21 mouse cellular contexts compared by ENCODE assay signal in the genomic region with DNA sequence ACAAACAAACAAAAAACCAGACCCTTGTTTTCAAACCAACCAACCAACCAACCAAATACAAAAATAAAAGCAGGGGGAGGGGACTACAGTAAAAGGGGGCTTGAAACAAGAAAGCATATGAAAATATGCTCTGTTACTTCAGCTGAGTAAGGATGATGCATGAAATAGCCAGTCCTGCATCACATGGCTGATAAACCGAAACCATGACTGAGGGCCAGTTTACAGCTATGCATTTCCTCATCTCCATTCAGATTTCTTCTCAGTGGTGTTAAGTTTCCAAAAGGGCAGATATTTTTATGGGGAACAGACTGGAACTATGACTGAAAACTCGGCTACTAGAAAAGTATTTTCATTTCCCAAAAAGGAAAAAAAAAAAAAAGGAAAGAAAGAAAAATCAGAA. TPM values are rescaled to one million over a fixed set of nuclear protein-coding genes. Genes with fewer than 3 reads are reported as not detected.
"Had no signal": no experiment of that assay in that cellular context is flagged by ENCODE, and none has a peak within 500 bp of the region (broad histone marks: within the 10 kb centered on the region; RNA-seq: fewer than 3 reads in every experiment).

No protein-coding gene starts in this region.

- H3K27me3 ChIP-seq: neural tube, embryonic 15.5 days; stomach, embryonic 15.5 days had no signal

- H3K9ac ChIP-seq: neural tube, embryonic 13.5 days; neural tube, embryonic 15.5 days; stomach, embryonic 15.5 days had no signal

- DNase-seq: retina, postnatal 1 day; right cerebral cortex, adult 18-20 months; right cerebral cortex, postnatal 14 days; right cerebral cortex, postnatal 25 days; right cerebral cortex, postnatal 4 days; spleen, adult 18-20 months; thymus, adult 18-20 months; thymus, adult 2 months; thymus, postnatal 14 days; thymus, postnatal 25 days; thymus, postnatal 36 days; thymus, postnatal 4 days had no signal

- H3K4me3 ChIP-seq: neural tube, embryonic 13.5 days; neural tube, embryonic 15.5 days; stomach, embryonic 15.5 days had no signal

- H3K27ac ChIP-seq: neural tube, embryonic 13.5 days; neural tube, embryonic 15.5 days; stomach, embryonic 15.5 days; stomach, postnatal 0 days had no signal

- H3K9me3 ChIP-seq: neural tube, embryonic 13.5 days; neural tube, embryonic 15.5 days; stomach, embryonic 15.5 days had no signal

- H3K4me1 ChIP-seq: neural tube, embryonic 15.5 days; stomach, embryonic 15.5 days had no signal

- H3K4me2 ChIP-seq: neural tube, embryonic 13.5 days; neural tube, embryonic 15.5 days; stomach, embryonic 15.5 days had no signal

RNA-seq across cellular contexts. Expression of a gene that starts 39.8 kb away (rescaled TPM):
- total RNA-seq: neutrophil, adult 5-6 weeks had no signal
- polyA plus RNA-seq: small intestine, adult 2 months; spleen, adult 2 months; testis, adult 2 months; thymus, adult 2 months; urinary bladder, adult 2 months had no signal
